Mouse (Mus musculus): ENCODE results near the gene Slc15a1. TPM values are rescaled to one million over a fixed set of nuclear protein-coding genes. Genes with fewer than 3 reads are reported as not detected.
A peak's percentile ranks its signal among the peaks of the same experiment; 100 is the strongest.

The Slc15a1 gene
- total RNA-seq, 2 experiments from 2014 or later: not detected

DNA sequence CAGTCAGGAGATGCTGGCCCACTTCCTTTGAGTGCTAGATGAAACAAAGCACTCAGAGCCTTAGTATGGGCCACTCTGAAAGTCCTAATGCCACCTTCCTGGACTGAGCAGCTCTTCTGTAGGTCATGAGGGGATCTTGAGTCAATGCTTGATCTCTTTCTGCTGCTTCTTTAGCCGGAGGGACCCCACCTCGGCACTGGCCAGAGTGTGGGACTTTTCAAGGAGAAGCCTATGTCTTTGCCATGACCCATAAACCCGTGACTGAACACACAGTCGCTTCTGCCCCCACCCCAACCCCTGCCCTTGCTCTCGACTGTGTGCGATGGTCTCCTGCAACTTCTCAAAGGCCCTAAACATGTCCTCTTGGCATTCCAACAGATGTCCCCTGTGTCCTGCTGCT is 52.8 kb downstream of the Slc15a1 start:
- DNase-seq (ENCODE audit: low spot score in 2 of 2): no peak

DNA sequence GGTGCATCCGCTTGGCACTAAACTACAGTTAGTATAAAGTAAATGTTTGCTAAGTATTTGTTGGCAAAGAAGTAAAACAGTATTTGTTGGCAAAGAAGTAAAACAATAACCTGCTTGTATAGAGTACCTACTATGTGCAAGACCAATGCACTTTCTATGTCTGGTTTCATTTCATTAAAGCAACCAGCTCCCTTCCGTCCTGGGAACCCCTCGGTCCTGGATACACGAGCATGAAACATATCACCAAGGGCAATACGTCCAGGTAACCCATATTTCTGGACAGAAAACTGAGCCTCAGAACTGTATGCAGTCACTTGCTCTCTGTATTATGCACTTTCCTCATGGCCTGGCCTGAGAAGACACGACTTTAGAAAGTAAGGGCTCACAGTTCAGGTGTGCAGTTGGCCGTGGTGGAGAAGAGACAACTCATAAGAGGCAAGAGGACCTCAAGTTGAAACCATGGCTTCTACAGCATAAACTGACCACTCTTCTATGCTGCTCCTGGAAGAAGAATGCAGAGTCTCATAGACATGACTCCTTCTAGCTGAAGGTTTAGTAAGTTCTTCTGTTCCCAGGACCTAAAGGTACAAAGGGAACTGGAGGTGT is 53.5 kb downstream of the Slc15a1 start:
- DNase-seq (ENCODE audit: low spot score in 2 of 2): no peak

DNA sequence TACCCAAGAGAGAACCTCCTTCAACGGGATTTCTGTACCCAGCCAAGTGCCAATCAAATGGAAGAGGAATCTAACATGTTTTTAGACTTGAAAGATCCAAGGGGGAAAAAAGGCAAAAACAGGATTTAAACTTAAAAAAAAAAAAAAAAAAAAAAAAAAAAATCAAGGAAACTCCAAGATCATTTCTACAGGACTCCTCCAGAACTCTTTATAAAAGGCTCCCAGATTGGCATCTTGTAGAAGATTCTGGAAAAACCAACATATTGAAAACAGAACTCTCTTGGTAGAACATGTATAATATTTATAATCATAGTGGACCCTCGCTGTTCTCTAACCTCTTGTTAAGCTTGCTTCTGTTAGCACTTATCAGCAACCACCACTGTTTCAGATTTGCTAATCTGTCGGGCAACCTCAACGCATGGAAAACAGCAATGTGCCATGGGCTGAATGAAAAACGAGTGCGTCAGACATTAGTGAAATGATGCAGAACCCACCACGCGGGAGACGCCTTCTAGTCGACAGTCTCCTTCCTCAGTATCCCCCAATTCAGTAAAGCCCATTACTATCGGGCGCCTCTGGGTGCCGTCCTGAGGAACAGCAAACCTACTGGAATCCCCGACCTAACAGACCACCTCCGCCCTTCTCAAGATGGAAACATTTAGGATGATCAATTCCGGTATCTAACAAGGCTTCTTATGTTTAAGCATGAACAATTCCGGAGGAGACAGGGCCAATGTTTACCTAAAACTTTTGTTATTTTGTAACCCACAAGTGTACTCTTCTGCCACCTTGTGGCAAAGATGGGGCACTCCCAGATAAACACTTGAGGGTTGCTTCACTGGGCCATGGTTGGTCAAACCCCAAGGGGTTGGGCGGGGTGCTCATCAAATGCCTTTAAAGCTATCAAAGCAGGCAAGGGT is 54.3 kb downstream of the Slc15a1 start:
- peak; percentile 38 to 50 for DNase-seq (ENCODE audit: low spot score in 2 of 2)

DNA sequence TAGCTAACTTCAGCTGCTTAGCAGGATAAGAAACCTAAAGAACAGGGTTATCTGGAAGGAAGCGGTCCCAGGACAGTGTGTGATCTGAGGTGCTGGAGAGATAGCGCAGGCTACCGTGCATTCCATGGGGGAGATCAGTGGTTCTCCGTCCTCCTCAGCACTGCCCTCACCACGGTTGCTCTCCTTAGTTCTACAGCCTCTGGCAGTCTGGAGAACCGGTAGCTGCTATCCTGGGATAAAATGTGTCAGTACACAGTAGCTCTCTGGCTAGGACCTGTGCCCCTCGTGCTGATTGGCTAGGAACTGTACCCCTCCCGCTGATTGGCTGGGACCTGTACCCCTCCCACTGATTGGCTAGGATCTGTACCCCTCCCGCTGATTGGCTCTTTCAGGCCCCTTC is 58.1 kb downstream of the Slc15a1 start:
- no peak for DNase-seq (ENCODE audit: low spot score in 2 of 2)

DNA sequence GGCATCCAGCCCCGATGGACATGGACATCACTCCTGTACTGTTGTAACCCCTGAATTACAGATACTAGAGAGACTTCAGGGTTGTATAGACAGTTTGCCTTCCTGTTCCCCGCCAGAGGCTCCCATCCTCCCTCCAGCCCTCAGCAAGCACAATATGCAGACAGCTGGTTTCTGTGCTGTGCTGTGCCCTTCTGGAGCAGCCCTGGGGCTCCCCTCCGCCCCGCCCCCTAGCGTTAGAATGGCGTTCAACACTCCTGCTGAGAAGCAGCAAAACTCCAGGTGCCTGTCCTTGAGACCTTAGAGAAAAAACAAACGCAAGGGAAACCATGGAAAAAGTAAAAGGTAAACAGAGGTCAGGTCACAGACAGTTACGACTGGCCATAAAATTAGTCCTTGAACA is 59.9 kb downstream of the Slc15a1 start:
- peak; percentile 39 to 47 for DNase-seq (ENCODE audit: low spot score in 2 of 2)

DNA sequence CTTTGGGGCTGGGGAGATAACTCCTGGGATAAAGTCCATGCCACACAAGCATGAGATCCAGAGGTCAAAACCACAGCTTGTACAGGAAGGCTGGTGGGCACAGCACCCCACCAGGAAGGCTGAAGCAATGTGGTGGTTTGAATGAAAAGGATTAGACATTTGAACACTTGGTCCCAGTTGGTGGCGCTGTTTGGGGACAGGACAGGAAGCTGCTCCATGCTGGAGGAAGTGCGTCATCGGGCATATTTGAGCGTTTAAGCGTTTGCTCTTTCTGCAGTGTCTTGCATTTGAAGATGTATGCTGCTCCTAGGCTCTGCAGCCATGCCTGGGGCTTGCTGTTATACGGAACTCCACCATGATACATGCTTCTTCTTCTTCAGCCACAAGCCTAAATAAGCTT is 64.2 kb downstream of the Slc15a1 start:
- DNase-seq (ENCODE audit: low spot score in 2 of 2): no peak

DNA sequence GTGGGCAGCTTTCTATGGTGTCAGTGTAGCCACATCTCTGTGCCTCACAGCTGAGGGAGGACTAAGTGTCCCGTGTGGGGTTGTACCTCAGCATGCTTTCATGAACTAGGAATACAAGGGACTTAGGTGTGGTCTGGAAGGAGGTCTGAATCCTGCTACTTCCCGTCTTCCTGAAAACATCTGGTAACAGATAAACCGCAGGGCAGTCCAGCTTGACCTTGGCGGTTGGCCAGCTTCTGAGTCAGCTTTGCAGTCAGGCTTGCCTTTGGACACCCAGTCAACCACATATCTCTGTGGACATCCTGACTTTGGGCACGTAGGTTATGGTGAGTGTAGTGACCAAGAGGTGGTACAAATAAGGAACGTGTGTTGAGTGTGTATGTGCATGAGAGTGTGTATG is 68.0 kb downstream of the Slc15a1 start:
- DNase-seq (ENCODE audit: low spot score in 2 of 2): no peak

DNA sequence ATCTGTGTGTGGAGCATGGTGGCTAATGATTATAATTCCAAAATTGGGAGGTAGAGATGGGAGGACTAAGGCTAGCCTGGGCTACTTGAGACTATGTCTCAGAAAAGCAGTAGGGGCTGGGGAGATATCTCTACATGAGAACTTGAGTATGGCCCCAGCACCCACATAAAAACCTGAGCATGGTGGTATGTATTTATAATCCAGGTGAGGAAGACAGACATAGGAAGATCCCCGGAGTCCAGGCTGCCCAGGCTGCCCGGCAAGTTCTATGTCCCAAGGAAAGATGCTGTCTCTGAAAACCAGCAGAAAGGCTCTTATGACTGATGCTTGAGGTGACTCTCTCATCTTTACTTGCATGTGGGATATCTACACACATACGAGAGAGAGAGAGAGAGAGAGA is 68.6 kb downstream of the Slc15a1 start:
- no peak for DNase-seq (ENCODE audit: low spot score in 2 of 2)

DNA sequence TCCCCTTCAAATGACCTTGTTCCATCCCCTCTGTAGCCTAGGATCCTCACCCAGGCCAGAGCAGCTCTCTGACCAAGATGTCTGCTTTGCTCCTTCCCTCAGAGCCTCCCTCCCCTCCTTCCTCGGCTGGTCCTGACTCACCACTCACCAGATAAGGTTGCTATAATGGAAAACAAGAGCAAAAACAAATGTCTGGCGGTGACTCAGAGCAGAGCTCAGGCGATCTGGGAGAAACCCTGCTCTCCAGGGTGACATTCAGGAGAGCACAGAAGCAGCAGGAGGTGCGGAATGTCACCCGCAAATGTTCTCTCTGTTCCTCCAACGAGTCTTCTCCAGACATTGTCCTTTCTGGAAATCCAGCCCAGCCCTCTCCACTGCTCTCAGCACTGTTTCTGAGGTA is 69.3 kb downstream of the Slc15a1 start:
- DNase-seq (ENCODE audit: low spot score in 2 of 2): peak; percentile 7 to 15

DNA sequence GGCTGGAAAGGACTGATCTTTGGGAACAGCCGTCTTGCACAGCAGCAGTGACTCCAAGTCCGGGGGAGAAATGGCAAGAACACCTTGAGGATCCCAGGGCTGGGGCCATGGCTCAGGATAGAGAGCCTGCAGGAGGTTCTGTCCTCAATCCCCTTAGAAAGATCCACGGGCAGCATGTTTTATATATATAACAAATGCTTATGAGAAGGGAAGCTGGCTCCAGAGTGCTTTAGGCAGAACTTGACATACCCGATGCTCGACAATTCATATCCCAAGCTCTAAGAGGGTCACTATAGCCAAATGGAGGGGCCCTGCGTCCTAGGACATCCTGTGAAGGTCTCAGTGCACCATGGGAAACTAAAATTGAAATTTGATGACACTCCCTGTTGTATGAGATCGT is 73.8 kb downstream of the Slc15a1 start:
- no peak for DNase-seq (ENCODE audit: low spot score in 2 of 2)

DNA sequence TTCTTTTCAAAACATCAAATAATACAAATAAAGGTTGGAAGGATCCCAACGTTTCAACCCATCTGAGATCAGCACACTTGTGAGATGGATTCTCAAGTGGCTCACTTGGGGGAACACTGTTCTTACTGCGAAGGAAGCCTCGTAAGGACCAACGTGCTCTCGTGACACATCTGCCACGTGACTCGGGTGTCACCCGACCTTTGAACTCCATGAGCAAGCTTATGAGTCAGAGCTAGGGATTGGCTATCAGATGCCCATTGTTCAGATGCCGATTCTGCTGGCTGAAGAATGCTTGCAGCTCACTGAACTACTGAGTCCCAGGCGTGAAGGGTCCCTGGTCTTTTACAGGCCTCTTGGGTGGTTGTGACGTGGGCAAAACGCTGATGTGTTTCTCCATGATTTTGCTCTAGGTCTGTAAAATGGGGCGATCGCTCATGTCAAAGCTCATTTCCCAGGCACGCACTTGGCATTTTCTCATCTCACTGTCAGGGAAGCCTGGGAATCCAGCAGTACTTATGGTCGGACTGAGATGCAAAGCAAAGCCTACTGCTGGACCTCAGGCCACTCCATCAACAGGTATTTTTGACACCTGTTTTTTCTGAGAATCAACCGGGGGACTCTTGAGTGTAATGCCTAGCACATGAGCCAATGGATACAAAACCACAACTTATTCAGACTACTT is 75.1 kb downstream of the Slc15a1 start:
- DNase-seq (ENCODE audit: low spot score in 2 of 2): no peak

DNA sequence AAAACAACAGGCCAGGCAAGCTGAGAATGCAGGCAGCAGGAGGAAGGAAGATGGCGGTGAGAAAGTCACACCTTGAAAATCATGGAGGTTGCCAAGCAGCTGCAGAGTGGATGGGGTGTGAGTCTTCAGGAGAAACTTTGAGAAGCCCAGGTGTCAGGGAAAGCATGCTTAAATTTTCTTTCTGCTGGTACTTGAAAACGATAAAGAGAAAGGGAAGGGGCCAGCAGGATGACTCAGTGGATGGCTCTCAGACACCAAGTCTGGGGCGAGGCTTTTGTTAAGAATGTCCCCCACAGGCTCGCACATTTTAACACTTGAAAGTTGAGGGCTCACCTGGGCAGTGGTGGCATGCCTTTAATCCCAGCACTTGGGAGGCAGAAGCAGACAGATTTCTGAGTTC is 76.9 kb downstream of the Slc15a1 start:
- DNase-seq (ENCODE audit: low spot score in 2 of 2): no peak

DNA sequence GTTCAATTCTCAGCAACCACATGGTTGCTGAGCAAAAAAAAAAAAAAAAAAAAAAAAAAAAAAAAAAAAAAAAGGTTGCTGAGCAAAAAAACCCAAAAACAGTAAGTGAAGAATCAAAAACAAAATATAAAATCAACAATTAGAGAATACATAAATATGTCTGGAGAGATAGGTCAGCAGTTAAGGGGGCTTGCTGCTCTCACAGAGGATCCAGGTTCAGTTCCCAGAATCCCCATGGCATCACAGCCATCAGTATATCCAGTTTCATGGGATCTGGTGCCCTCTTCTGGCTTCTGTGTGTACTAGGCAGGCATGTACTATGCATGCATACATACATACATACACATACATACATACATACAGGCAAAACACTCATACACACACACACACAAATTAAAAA is 78.3 kb downstream of the Slc15a1 start:
- DNase-seq (ENCODE audit: low spot score in 2 of 2): no peak

DNA sequence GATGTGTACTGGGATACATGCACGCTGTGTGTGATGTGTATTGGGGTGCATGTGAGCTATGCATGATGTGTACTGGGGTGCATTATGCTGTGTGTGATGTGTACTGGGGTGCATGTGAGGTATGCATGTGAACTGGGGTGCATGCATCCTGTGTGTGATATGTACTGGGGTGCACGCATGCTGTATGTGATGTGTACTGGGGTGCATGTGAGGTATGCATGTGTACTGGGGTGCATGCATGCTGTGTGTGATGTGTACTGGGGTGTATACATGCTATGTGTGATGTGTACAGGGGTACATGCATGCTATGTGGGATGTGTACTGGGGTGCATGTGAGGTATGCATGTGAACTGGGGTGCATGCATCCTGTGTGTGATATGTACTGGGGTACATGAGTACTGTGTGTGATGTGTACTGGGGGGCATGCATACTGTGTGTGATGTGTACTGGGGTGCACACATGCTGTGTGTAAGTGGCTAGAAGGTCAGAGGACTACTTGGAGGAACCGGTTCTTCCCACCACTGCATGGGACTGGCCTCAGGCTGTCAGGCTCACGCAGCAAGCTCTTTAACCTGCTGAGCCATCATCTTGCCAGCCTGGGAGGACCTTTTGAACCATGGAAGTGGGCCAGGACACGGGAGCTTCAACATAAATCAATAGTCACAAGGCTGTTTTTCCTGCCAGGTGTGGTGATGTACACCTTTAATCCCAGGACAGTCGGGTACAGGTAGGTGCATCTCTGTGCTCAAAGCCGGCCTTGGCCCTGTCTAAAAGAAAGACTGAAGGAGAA is 79.9 kb downstream of the Slc15a1 start:
- DNase-seq (ENCODE audit: low spot score in 2 of 2): no peak

DNA sequence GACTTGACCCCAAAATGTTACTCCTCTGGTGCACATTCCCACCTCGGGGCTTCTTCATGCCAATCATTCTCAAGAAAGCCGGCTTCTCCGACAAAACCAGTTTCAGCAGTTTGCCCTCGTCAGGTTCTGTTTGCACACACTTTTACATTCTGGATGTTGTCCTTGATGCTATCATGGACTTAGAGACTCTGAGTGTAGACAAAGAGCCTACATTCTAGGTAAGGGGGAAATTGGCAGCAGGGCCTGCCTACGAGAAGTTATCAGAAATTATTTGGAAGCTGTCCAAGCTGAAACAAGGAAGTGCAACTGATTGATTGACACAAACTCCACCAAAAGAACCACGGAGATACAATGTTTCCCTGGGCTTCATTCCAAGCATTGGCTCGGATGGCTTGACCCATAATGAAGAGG is 81.7 kb downstream of the Slc15a1 start:
- no peak for DNase-seq (ENCODE audit: low spot score in 2 of 2)

DNA sequence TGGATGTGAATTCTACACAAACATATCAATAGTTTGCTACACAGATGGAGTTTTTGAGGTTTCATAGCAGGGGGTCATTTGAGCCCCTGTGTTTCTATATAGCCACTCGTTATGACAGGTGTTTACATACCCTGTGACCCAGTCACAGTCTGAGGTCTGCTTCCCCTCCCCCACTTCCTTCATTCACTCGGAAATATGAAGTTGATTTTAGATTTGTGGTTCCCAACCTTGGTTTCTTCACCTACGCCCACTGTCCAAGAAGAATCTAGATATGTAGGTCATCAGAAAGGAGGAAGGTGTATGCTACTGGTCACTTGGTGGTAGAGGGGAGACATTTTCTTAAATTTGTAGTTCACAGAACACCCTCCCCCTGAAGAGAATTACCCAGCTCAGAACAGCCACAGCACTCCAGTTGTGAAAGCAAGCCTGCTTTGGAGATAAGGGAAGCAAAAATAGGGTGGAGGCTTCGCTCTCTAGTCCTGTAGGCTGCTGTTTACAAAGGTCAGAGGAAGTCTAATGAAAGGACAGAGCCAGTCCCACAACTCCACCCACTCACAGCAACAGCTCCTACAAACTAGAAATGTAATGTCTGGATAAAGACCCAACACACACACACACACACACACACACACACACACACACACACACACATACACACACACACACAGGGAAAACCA is 82.2 kb downstream of the Slc15a1 start:
- DNase-seq (ENCODE audit: low spot score in 2 of 2): no peak

DNA sequence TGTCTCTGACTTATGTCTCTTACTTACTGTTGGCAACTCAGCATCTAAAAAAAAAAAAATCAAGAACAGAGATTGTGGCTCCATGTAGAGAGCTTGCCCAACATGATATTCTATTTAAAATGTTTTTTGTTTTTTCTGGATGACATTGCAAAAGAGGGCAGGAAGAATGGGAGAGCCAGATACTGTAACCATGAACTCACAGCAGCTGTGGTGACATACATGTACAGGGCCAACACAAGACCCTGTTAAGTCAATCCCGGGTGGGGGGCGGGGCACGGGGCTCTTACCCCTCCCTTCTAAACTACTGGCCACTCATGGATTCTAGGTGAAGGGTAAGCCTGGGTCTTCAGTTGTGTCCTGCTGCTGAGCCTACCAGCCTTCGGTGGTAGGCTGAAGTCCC is 83.1 kb downstream of the Slc15a1 start:
- no peak for DNase-seq (ENCODE audit: low spot score in 2 of 2)

DNA sequence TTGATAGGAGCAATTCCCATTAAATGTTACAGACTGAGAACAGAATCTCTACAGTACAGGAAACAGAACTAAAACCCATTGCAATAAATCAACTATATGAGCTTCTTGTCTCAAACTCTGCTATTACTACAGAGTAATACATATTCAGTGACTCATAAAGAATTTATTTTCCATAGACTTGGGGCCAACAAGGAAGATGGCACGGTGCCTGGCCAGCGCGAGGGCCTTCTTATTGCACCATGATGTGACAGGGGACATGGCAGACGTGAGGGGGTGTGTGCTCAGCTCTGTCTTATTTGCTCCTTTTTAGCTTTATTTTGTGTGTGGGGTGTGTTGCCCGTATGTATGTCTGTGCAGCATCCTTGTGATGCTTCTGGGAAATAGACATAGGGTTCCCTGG is 87.5 kb downstream of the Slc15a1 start:
- DNase-seq (ENCODE audit: low spot score in 2 of 2): peak; percentile 5 to 30

DNA sequence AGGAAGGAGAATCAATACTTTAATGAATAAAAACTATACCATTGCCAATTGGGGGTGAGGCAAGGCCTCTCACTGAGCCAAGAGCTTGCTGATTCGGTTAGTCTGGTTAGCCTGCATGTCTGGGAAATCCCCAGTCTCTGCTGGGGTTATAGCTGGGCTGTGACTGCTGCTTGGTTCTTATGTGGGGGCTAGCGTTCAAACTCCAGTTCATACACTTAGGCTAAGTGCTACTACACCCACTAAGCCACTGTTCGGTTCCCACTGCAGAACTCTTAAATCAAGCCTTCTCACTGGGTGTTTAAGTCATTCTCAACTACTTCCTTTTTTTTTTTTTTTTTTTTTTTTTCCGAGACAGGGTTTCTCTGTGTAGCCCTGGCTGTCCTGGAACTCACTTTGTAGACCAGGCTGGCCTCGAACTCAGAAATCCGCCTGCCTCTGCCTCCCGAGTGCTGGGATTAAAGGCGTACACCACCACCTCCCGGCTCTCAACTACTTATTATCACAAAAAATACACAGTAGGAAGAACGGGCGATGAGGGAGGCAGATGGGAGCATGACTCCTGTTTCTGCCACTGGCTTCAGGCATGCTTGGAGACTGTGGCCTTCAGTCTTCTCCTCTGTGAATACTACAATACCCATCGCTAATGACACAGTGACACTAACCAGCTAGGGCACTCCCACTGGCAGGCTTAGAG is 88.3 kb downstream of the Slc15a1 start:
- no peak for DNase-seq (ENCODE audit: low spot score in 2 of 2)

DNA sequence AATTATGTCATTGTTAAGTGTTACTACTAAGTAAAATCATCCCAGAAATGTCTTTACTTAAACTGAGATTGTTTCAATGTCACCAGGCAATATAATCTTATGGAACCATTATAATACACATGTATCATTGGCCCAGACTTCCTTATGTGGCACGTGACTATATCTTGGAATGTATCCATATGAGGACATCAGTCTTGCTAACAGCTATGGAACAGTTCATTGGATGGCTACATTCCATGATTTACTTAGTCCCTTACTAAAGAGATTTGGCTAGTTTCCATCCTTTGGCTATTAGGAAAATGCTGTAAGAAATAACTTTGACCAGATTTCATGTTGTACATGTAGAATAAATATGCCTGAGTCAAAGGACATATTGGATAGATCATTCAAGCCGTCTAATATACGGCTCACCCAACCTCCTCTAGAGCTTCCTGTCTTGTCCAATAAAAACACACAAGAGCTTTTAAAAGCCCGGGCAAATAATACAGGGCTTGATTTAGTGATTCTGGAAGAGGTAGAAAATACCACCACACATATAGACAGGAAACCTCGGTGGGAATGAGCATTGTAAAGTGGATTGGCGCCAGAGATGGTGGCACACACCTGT is 90.3 kb downstream of the Slc15a1 start:
- DNase-seq (ENCODE audit: low spot score in 2 of 2): no peak

Data from left cerebral cortex, adult 18-20 months (tissue).